Mouse (Mus musculus) myocyte (in vitro differentiated cells): ENCODE results near the gene Ddx54.

ENCODE experiments used
- MAX ChIP-seq: IDR thresholded peaks from one replicate; pipeline ENCODE4 v1.6.1; 2011; ENCODE audit warnings: low read depth, mild to moderate bottlenecking, control low read depth
- MYOD1 ChIP-seq, 3 experiments: IDR thresholded peaks; one replicate each; pipeline ENCODE4 v1.6.1; 2011; ENCODE audit warnings: control low read depth in 2 of 3, low read depth in 2 of 3, mild to moderate bottlenecking in 2 of 3, moderate library complexity in 1 of 3; ENCODE audit not compliant: insufficient read length in 2 of 3, control insufficient read depth in 1 of 3
- MYOG ChIP-seq, 3 experiments: IDR thresholded peaks; one replicate each; pipeline ENCODE4 v1.6.1; 2011; ENCODE audit warnings: control low read depth in 2 of 3, low read depth in 2 of 3, mild to moderate bottlenecking in 2 of 3; ENCODE audit not compliant: insufficient read length in 2 of 3, control insufficient read depth in 1 of 3, insufficient read depth in 1 of 3
- POLR2A ChIP-seq: IDR thresholded peaks from one replicate; pipeline ENCODE4 v1.6.1; 2011; ENCODE audit warnings: low read depth, mild to moderate bottlenecking, control low read depth, moderate library complexity; ENCODE audit not compliant: insufficient read length
- REST ChIP-seq: IDR thresholded peaks from one replicate; pipeline ENCODE4 v1.6.1; 2011; ENCODE audit warnings: mild to moderate bottlenecking, control low read depth, moderate library complexity; ENCODE audit not compliant: insufficient read depth, insufficient read length
- SRF ChIP-seq: IDR thresholded peaks from one replicate; pipeline ENCODE4 v1.6.1; 2011; ENCODE audit warnings: low read depth; ENCODE audit not compliant: control insufficient read depth, insufficient read length
- TCF12 ChIP-seq: IDR thresholded peaks from one replicate; pipeline ENCODE4 v1.6.1; 2011; ENCODE audit warnings: mild to moderate bottlenecking, control low read depth; ENCODE audit not compliant: poor library complexity, insufficient read depth, severe bottlenecking
- USF1 ChIP-seq: IDR thresholded peaks from one replicate; pipeline ENCODE4 v1.6.1; 2011; ENCODE audit warnings: low read depth, mild to moderate bottlenecking, control low read depth, moderate library complexity

DNA sequence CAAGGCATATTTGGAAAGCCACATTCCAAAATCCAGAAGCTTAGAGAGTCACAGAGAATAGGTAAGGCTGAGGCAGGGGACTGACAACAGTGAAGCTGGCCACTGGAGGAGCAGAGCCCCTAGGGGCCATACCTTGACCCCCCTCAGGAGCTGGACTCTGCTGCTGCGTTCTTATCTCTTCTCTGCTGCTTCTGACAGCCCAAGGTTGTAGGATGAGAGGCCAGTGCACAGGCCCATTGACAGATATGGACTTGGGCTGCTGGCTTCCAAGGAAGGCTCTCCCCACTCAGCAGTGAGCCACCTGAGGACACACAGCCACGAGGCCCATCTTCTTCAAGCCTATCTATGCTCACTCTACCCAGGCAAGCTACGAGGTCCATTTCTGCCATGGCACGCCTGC is 43.6 kb upstream of the Ddx54 start:
- no peak for TF ChIP-seq POLR2A
- TF ChIP-seq MAX: no peak
- no peak for TF ChIP-seq MYOG (IDR thresholded peaks at IDR 0.05; ENCODE audit: control insufficient read depth in 1 of 3, insufficient read depth in 1 of 3, insufficient read length in 2 of 3, low read depth in 2 of 3)
- no peak for TF ChIP-seq REST
- no peak for TF ChIP-seq TCF12
- no peak for TF ChIP-seq MYOD1 (IDR thresholded peaks at IDR 0.05; ENCODE audit: control insufficient read depth in 1 of 3, insufficient read length in 2 of 3, low read depth in 2 of 3)
- TF ChIP-seq USF1: no peak
- no peak for TF ChIP-seq SRF
